ENCODE assay signal across 7 mouse cellular contexts in genomic region chr2:78730161-78730560, GRCm38 (mm10).
"Had no signal": no experiment of that assay in that cellular context is flagged by ENCODE, and none has a peak within 500 bp of the region (broad histone marks: within the 10 kb centered on the region; RNA-seq: fewer than 3 reads in every experiment).

No protein-coding gene starts in this region.

- DNase-seq: lung, adult 18-20 months; lung, embryonic 14.5 days; lung, postnatal 10 days; right cerebral cortex, postnatal 14 days; thymus, adult 2 months; thymus, postnatal 25 days; thymus, postnatal 4 days had no signal
